Mouse (Mus musculus) thymus, postnatal 0 days (tissue): Measurements from ENCODE around the gene Nipsnap3a. TPM values are rescaled to one million over a fixed set of nuclear protein-coding genes. Genes with fewer than 3 reads are reported as not detected.

Experiments
- DNase-seq: peaks from one replicate; pipeline ENCODE4 v3.0.0-alpha.2; 2015; ENCODE audit warnings: low spot score
- polyA plus RNA-seq: library from polyadenylated mRNA; unstranded; fragments of >200 nt; fragmentation: Nextera tagmentation; extraction: Ambion mirVana; gene quantifications from 2 replicates; pipeline ENCODE4 v1.2.1, GENCODE M21; 2015

Nipsnap3a gene
- not detected in 2 replicates for polyA plus RNA-seq

GRCm38 (mm10) chr4:52989248-52989647 is at the start of gene Nipsnap3a:
TSS of gene Nipsnap3a (plus strand) at chr4:52989272.
- DNase-seq = no peak

DNA sequence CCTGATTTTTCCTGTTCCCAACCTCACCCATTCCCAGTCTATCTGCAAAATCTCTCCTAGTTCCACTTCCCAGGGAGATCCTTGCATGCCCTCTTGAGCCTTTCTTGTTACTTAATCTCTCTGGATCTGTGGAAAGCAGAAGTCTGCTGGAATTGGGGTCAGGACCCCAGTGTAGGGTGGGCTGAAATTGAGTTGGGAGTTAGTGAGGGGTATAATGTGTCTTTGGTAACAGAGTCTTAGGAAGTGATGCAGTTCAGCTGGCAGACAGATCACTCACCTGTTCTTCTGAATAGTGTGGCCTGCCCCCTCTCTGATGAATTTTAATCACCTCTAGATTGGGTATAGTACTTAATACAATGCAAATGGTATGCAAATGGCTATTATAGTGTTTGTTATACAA is 42.4 kb upstream of the Nipsnap3a start:
- DNase-seq = no peak

DNA sequence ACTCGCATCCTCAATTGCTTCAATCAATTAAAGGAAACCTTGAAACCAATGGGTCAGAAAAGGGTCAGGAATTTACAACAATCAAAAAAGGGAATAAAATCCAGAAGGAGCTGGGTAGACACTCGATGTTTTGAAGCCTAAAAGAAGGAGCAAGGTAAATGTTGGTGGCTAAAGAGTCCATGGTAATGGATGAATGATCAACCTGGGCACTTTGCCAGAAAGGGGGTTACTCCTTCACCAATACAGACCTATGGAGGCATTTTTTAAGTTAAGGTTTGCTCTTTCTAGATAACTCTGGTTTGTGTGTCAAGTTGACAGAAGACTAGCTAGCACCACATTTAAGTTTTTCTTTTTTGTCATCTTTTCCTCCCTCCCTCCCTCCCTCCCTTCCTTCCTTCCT is 40.1 kb upstream of the Nipsnap3a start:
- DNase-seq = no peak

- DNase-seq = peak; percentile 5
Measured at GRCm38 (mm10) chr4:52958693-52959092, 30.4 kb upstream of the Nipsnap3a start.

- no peak for DNase-seq
Measured at GRCm38 (mm10) chr4:52964247-52964646, 24.8 kb upstream of the Nipsnap3a start, which contains the start of gene Olfr270. TSS of gene Olfr270 (plus strand) at chr4:52964547.

GRCm38 (mm10) chr4:52985216-52985615 is 3.9 kb upstream of the Nipsnap3a start:
- peak; percentile 7 for DNase-seq

- DNase-seq = no peak
Measured at GRCm38 (mm10) chr4:52986266-52986665, 2.8 kb upstream of the Nipsnap3a start.

DNA sequence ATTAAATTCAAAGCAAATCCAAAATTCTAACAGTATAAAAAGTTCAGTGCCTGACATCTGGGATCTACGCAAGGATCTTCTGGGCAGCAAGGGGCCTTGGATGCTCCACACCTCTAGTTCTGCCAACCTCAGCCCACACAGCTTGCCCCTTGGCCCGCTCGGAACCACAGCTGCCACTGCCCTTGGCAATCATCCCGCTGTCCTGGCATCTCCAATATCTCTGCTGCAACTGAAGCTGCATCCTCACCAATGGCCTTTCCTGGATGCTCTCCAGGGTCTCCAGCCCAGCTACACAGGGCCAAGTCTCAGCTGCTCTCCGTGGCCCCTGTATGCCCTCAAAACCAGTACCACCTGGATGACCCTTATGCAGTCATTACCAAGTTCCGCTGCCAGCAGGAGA is 10.4 kb downstream of the Nipsnap3a start:
- no peak for DNase-seq

- DNase-seq = no peak
Measured at GRCm38 (mm10) chr4:53000154-53000553, 11.1 kb downstream of the Nipsnap3a start.

GRCm38 (mm10) chr4:53009183-53009582 is 20.1 kb downstream of the Nipsnap3a start:
- no peak for DNase-seq

- no peak for DNase-seq
Measured at GRCm38 (mm10) chr4:53009871-53010270, 20.8 kb downstream of the Nipsnap3a start.

DNA sequence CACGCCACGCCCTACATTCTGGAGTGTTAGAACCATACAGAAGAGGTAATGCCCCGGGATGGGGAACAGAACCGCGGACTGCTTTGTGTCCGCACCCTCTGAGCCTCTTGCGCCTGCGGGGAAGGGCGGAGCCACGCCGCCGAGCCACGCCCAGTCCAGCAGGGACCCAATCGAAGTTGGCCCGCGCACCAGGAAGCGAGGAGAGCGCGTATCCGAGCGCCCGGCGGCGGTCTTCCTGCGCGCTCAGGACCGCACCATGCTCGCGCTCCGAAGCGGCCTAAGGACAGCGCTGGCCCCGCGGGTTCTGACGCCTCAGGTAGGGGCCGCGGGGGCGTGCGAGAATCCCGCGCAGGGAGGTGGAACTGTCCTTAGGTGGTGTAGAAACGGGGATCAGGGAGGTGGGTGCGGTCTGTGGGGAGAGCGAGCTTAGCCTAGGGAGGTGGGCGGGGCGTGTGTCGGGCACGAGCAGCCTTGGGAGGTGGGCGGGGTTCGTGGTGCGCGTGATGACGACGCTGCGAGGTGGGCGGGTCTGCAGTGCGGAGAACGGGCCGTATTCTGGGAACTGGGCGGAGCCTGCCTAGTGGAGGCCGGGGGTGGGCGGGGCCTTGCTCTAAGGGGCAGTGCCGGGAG is 22.8 kb downstream of the Nipsnap3a start, which contains the start of gene Nipsnap3b:
Gene Nipsnap3b, plus strand, starts transcription at position 149 of the 630 bp plus-strand sequence.
- DNase-seq = peak; percentile 95

GRCm38 (mm10) chr4:53014421-53014820 is 25.3 kb downstream of the Nipsnap3a start:
- DNase-seq = no peak

- DNase-seq = no peak
Measured at GRCm38 (mm10) chr4:53015024-53015423, 26.0 kb downstream of the Nipsnap3a start.

DNA sequence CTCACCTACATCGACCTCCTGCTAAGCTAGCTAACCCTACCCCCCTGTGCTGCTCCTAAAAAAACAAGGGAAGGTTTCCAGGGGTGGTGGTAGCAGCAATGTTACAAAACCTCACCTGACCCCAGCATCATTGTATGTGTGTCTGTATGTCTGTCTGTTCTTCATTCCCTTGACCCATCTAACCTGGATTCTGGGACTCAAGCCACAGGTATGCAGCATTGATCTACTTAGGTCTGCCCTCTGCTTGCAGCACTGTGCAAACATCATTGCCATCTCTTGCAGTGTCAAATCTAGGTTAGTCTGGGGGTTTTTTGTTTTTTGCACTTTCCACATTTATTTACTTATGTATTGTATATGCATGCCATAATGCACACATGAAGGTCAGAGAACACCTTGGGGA is 29.3 kb downstream of the Nipsnap3a start:
- no peak for DNase-seq

DNA sequence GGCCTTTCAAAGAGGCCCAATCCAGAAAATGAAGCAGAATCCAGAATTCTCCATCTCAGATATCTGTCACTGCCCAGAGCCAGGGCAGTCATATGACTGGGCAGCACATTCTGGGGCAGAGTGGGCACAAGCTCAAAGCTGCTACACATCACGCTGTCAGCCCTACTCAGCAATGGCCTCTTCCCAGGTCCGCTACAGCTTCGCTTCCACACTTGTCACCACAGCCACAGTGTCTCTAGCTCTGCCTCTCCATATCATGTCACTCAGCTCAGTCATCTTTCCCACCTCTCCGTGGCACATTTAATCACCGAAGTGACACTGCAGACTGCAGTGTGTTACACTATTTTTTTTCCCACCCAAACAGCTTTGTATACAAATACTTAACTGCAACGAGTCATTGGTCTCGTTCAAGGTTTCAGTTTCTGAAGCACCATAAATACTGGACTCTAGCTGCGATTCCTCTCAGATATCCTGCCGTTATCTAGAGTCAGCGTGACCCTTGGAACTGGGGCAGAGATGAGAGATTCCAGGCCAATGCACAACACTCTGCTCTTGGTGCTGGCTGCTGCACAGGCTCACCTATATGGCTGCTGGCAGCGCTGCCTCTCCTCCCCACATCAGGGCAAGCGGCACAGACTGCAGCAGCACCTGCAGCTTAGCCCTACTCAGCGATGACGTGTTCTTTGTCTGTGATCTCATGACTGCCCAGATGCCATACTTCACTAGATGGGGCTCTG is 34.3 kb downstream of the Nipsnap3a start:
- DNase-seq = no peak

- DNase-seq = no peak
Measured at GRCm38 (mm10) chr4:53024397-53024796, 35.3 kb downstream of the Nipsnap3a start.

GRCm38 (mm10) chr4:53027811-53028210 is 38.7 kb downstream of the Nipsnap3a start:
- no peak for DNase-seq

DNA sequence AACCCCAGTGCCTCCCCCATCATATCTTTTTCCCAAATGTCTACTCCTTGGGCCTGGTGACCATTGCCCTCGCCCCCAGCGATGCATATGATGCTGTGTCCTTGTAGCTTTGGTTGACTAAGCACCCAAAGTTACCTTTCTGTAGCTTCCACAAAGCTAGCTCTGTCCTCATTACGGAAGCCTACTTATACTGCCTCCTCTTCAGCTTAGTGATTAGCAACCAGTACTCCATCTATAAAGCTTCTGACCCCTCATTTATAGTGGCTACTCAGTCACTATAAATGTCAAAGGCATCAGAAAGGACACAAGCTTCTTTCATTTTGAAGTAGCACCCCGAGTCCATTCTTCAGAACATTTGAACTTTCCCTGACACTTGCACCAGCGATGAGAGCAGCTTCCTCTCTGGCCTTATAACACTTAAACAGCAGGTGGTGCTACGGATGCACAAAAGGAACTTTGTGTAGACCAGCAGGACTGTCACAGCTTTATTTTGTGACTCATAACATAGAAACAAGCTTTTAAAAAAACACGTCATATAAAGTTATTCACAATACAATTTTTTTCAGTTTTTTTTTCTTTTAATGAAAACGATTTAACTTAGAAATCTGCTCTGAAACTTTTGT is 41.4 kb downstream of the Nipsnap3a start:
- DNase-seq = peak; percentile 5

- no peak for DNase-seq
Measured at GRCm38 (mm10) chr4:53043819-53044218, 54.7 kb downstream of the Nipsnap3a start.

DNA sequence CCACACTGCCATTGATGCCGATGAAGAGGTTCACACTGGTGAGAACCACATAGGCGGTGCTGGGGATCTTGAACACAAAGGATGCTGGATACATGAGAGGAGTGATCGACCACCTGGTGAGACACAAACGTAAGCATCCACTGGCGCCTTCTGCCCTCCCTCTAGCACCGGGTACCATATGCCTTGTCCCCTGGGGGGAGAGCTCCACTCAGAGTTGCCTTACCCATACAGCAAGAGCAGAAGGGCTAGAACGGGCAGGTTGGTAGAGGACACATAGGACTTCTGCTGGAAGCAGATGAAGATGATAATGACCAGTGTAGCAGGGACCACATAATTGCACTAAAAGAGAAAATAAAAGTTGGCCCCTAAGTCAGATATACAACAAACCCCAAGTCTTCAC is 56.7 kb downstream of the Nipsnap3a start:
- DNase-seq = no peak
